Mouse (Mus musculus): ENCODE measurements around the gene Ube2u. TPM values are rescaled to one million over a fixed set of nuclear protein-coding genes. Genes with fewer than 3 reads are reported as not detected.

The Ube2u gene
- total RNA-seq, 2 experiments from 2014 or later: not detected

- peak; percentile 24 to 37 for DNase-seq
These were observed 69.3 kb downstream of the Ube2u start for GRCm38 (mm10) chr4:100547905-100548304.

DNA sequence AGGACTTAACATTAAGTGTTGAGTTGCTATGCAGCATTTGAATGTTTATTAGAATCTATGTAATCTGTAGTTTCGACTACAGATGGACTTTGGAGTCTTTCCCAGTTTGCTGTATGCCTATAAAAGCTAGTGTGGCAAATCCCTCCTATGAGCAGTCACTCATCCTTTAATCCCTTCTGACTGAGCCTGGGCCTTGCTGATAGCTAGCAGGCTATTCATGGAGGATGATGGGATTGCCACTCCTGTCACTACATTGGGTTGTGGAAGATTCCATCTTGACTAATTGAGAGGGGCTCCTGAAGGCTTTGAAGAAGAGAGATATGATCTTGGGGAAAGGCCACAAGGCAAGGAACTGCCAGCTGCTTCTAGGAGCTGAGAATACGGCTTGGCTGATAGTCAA is 74.6 kb downstream of the Ube2u start:
- DNase-seq: no peak

DNA sequence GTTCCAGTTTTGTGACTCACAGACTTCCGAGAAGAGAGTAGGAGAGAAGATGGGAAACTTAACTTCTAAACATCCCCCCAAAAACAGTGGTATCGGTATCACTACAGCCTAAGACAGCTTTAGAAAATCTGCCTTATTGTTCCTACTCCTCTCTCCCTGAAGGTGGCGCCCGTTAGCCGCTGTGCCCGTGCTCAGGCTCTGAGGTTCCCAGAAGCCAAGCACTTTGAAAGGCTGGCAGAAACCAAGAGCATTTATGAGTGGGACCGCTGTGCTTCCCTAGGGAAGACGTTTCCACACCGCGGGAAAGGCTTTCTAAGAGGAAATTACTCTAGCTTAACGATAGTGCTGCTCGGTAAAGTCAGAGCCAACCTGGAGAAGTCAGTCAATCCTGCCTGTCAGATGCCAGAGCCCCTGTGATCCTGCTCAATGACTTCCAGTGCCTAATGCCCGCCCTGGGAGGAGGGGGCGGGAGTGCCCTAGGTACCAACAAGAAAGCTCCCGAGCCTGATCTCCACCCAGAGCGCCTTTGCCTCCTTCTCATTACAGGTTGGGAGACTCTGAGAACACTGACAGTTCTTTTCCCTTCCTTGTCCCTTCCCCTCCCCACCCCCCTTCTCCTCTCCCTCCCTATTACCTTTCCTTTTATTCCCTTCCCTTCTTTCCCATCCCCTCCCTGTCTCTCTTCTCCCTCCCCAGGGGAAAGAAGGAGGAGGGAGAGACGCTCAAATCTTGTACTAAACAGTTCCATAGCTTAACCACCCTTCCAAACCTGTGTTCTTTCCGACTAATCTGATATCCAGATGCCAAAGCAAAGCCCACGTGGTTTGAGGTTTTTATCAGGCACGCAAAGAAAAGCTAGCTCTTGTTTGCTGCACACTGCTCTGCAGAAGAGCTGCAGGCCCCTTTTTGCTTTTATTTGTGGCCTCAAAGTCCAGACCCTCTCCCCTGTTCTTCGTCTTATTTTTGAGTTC is 109.9 kb downstream of the Ube2u start:
- peak; percentile 62 to 79 for DNase-seq

GRCm38 (mm10) chr4:100595771-100596170 is 117.1 kb downstream of the Ube2u start:
- DNase-seq: no peak

DNA sequence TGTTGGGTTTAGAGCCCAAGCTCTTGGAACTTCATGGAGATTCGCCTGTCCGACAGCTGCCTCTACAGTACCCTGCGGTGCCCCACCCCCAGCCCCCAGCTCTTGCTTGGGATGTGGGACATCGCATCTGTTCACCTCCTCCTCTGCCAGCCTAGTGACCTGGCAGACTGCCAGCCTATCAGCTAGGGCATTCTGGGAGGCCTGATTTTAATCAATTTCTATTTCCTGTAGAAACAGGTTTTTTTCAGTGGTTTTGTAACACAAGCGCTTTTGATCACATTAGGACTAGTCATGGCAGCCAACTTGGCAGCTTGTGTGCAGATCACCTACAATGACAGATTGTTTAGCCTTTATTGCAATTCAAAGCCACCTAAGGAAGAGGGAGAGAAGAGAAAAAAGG is 118.0 kb downstream of the Ube2u start:
- no peak for DNase-seq

DNA sequence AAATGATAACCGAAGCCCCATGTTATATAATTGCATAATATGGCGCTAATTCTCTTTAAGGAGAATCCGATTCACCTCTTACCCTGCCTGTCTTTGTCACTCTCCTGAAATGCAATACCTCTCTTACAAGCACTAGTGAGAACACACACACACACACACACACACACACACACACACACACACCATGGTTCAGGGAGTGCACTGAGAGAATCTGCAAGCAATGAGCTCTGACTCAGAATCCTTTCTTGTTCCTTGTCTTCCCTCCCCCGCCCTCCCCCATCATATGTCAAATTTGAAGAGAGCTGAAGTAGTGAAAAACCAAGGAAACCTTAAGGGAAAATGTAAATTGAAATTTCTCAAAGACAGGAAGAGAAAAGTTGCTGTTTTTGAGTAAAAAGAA is 118.4 kb downstream of the Ube2u start:
- no peak for DNase-seq

Measured in heart, adult 18-20 months (tissue).